Mouse (Mus musculus): ENCODE measurements at regions not wholly inside any gene's neighbourhood (a gene's known extent, or its start where the extent isn't known, plus 50 kb on each side); places are given as distances from the start of the nearest gene placed in this dataset.

DNA sequence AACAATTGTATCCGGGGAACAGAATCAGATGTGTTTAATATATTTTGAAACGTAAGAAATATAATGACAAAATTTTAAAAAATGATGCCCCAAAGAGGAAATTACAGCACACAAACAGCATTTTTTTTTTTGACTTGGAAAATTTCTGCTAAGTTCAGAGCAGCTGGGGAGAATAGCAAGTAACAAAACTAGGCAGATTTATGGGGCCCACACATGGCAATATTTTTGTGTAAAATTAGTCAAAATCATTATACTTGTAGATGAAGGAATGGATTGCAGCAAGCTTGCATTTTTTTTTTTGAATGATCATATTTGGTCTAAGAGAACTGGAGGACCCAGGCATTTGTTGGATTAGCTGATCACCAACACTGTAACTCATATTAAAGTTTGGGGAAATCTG is 189.4 kb downstream of the Map2k6 start:
- DNase-seq (ENCODE audit: low spot score in 2 of 2) = no peak

DNA sequence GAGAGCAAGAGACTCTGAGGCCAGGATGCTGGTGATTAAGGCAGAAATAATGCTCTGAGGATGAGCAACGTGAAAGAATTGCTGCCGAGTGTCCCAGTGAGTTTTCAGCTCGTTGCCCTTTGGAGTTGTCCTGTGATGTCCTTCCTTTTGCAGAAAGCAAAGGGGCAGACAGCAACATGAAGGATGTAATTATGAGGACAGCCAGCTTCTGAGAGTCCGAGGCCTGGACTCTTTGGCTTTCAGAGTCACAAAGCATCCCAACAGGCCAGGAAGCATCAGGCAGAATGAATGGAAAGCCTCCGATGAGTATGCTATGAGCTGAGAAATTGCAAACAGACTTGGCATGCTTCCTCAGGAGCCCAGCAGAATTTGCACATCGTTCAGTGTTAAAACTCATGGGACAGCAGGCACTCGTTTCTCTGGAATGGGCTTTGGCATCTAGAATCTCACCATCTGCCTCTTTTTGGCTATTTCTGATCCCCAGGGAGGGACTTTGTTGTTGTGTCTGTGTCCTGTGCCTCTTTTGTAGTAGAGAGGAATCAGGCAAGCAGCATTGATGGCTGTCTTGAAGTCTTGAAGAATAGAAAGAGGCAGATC is 196.4 kb downstream of the Map2k6 start:
- no peak for DNase-seq (ENCODE audit: low spot score in 2 of 2)

DNA sequence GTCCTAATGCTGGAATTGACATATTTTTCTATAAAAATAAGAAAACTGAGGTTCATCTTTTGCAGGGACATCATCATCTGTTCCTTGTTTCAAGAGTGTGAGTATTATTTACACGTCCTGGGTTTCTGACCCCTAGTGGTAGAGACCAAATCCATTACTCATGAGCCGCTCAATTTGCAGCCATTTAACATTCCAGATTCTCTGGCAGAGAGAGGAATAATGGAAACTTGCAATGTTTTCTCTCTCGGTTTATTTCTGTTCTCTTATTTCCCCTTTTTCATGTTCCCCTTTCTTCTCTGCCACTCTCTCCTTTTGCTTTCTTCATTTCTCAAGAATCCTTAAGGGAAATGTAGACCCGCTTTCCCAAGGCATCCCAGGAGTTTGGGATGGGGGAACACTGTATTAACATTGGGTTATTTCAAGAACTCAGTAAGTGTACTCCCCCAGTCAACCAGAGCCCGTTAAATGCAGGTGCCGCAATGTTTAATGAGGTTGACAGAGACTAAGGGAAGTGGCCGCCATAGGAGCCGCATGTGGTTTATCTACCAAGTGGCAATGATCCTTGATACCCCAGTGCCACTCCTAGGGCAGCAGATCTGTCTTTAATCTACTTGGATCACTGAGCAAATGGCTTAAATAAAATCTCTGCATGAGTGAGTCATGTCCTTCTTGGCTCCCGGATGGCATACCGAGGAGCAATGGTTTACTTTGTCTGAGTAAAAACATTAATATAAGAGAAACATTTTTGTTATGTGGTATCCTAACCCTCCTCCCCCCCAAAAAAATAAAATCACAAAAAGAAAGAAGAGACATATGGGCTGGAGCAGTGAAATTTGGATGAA is 206.3 kb downstream of the Map2k6 start:
- no peak for DNase-seq (ENCODE audit: low spot score in 2 of 2)

DNA sequence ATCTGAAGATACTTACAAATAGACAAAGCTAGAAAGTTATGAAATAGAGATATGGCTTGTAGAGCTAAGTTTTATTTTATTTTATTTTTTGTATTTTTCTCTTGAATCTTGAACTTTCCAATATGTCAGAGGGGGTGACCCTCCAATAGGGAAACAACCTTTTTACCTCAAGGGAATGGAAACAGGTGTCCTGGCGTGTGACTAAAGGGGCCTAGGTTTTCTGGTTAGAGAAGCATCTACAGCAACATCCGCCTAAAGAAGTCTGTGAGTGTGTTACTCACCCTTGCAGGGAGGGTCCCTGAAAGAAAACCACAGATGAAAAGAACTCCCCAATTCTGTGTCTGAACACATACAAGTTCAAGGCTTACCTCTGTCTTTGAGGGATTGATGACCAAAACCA is 210.4 kb downstream of the Map2k6 start:
- no peak for DNase-seq (ENCODE audit: low spot score in 2 of 2)

DNA sequence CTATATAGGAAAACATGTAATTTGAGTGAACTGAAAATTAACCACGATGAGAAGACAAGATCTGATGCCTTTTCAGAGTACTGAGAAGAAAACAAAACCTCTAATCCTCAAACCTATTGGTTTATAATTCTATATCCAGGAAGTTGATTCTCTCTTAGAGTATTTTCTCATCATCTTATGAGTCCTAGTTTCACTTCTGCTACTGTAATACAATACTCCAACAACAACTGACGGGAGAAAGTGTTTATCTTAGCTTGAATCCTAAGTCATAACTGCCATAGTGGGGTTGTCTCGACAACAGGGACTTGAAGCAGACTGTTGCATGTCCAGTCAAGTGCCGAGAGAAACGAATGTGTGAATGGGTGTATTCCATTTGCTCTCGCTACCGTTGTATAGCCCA is 211.9 kb downstream of the Map2k6 start:
- no peak for DNase-seq (ENCODE audit: low spot score in 2 of 2)

DNA sequence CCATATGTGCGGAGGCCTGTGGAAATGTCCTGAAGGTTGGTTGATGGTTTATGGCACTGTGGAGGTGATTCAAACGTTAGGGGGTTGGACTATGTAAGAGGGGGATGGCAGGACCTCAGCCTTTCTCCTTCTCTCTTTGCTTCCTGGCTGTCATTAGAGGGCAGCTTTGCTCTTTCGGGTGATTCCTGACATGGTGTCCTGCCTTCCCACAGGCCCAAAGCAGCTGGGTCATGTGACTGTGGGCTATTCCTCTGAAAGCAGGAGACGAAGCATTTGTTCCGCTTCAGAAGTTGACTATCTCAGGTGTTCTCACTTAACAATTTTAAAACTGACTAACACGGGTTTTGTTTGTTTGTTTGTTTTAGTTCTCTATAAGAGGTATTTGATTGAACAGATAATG is 233.1 kb downstream of the Map2k6 start:
- DNase-seq (ENCODE audit: low spot score in 2 of 2) = no peak

DNA sequence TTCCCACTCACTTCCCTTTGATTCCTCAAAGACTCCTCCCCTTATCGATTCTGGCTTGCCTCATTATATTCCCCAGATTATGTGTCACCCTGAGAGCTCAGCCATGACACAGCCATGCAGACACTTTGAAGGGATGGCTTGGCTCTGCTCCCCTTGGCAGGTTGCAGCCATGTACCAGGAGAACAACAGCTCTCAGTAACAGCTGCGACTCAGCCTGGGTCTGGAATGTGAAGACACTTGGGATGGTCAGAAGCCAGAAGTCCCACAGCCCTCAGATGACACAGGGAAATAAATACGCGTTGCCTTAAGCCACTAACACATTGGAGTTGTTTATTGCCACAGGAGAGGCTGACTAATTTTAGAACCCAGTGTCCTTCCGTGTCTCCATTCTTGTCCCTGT is 234.4 kb downstream of the Map2k6 start:
- DNase-seq (ENCODE audit: low spot score in 2 of 2) = no peak

DNA sequence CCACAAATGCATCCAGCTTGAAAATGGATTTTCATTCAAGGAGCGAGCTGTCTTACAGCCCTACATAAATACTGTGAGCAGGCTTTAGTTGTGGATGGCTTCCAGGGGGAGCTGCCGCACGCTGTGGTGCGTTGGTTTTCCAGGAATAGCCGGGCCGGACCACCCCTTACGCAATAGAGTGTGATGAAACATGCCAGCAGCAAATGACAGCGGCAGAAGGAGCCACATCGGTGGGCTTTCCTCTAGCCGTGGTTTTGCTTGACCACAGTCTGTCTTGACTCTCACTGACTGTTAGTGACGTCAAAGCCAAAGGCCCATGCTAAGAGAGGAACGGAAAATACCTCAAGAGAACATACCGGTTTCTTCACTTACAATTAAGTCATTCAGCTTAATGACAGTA is 243.6 kb downstream of the Map2k6 start:
- peak in 1 of 2 experiments; percentile 16 for DNase-seq (ENCODE audit: low spot score in 2 of 2)

DNA sequence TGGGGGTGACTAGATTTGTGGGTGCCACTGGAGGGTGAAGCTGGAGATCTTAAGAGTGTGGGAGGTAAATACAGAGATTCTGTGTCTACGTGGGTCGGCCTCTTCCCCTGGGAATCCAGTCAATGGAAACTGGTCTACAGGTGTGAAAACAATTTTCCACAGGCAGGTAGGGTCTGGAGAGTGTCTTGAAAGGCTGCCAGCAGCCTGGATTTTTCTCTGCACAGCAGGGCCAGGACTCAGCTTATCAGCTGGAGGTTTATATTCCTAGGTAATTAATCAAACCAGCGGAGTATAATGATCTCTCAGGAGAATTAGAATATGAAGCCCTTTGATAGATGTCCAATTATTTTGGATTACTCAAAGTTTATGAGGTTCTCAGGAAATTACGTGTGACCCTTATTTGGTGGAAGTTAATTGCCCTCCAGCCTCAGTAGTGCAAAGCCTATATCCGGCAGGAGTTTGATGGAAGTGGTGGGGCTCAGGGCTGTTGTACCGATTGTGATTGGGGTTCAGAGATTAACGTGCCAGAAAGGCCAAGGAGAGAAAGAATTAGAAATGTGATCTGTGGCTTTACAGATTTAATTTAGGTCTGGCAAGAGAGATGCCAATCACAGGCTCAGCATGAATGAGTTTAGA is 250.8 kb downstream of the Map2k6 start:
- DNase-seq (ENCODE audit: low spot score in 2 of 2) = no peak

DNA sequence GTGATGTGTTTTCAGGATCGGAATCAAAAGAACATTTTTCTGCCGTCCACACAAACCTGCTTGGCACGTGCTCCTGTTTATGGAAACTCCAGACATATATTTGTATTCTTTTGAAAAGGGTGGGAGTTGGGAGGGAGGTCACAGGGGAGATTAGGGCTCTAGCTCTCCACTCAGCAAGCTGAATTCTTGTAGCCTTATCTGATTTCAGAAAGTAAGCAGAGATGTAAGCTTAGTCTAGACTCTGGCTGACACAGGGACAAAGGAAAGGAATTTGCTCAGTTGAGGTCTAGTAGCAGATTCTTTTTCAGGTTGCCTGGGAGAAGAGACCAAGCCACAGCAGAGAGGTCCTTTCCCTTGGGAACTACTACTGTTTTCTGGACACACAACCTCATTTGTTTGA is 253.1 kb downstream of the Map2k6 start:
- no peak for DNase-seq (ENCODE audit: low spot score in 2 of 2)

DNA sequence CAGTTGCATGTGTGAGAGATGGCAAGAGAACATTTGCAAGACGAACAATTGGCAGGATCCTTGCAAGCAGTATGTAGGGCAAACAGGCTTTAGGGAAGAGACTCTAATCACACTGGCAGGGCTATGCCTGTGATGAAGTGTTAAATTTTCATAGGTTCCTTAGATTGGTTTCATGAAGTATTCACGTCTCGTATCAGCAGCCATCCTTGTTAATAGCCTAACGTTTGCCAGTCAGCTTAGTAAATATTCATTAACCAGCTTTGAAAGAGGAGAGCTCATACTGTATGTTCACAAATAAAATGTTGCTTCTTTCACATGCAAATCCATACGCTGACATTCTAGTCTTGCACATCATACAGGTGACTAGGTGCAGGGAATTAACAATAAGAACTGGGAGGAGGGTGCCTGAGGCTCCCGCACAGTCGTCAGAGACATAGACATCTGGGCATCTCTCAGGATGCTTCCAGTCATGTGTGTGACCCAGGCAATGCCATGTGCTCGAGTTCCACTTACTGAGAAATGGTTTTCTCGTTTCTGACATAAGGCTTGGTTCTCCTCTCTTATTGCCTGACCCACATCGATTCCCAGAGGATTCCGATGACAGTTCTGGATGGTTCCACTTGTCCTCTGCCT is 257.7 kb downstream of the Map2k6 start:
- DNase-seq (ENCODE audit: low spot score in 2 of 2) = no peak

DNA sequence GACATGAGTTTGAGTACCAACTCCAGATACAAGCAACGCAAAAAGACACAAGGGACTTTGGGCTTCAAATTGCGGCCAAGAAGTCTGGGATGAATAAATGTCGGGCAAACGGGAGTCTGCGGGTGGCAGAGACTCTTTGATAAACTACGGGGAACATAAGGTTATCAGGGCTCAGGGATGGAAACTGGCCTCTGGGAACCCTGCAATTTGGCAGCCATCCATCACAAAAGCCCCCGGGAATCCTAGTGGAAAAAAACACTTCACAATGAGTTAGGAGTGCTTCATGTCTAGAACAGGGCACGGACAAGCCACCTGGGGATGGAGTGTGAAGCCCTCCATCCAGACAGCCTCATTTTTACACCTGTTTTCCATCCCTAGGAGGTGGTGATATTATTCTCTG is 258.9 kb downstream of the Map2k6 start:
- DNase-seq (ENCODE audit: low spot score in 2 of 2) = no peak

DNA sequence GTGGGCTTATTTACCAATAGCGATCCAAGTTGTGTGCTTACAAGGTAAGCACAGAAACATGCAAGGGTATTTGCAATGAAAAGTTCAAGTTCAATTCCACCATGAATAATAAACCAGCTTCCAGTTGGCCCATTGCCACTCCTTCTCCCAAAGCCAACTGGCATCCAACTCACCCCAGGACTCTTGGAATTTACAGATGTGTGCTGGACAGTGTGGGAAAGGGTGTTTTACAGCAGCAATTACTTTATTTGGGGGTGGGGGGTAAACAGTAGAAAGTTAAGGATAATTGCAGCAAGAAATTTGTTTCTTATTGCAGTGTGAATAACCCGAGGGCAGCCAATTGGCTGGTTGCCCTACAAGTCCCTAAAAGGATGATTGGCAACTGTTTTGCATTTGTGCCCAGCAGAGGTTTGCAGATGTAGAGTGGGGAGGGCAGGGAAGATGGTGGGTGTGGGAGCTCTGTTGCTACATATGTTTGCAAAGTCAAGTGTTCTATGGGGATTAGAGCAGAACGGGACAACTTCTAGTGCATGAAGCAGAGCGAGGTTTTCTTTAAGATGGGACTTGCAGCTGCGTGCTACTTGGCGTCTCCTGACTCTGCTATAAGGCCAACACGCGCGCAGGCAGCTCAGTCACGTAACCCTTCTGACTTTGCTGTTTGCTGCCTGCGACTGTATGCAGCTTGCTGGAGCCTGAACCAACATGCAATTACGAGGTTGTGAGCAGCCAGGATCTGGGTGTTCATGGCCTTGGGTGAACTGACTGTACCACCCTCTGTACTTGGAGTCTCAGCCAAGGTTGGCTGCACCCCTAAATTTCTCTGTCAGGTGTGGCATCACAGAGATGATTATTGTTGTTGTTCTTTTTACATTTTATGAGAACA is 271.9 kb downstream of the Map2k6 start:
- DNase-seq (ENCODE audit: low spot score in 2 of 2) = no peak

DNA sequence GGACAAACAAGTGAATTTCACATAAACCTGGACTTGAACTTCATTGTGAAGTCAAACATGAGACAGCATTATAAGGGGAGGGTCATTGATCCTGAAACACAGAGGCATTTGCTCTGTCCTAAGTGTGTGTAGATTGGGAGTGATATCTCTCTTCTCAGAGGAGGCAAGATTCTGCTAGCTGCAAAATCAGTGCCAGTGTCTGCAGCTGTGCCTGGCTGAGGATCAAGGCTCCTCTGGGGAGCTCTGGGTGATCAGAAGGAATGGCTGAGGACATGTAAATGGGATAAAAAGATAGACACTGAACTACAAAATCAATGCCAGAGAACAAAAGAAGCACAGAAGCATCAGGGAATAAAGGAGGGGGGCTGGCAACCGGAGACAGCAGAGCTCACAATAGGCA is 274.0 kb downstream of the Map2k6 start:
- no peak for DNase-seq (ENCODE audit: low spot score in 2 of 2)

DNA sequence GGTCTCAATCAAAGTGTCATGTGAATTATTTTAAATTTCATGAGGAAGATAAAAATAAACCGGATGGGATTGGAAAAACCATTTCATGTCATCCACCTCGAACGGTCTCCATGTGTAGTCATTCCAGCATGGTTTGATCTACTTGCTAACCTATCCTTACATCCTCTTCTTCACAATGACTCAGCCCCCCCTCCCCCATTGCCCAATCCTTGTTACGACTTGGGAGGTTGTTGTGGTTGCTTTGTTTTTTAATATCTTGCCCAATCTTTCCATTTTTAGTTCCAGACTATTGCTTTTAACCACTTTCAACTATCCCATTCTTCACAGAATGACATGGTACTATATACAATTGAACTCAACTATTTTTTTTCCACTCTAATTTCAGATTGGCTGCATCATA is 275.0 kb upstream of the Kcnj16 start:
- DNase-seq (ENCODE audit: low spot score in 2 of 2) = no peak

DNA sequence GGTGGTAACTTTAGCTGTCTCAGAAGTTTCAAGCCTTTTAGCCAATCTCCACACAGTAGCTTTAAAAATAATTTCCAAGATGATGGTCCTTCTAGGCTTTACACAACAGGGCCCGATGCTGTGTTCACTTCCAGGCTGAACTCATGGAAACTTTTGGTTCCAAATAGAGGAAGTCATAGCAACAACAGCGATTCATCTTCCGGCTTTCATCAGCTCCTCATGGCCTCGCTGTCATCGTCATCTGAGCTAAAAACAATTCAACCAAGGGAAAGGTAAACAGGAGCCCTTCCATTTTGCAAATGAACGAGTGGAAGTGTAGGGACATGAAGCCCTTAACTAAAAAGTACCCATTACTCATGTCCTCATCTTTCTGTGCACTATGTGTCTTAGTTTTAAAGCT is 270.8 kb upstream of the Kcnj16 start:
- no peak for DNase-seq (ENCODE audit: low spot score in 2 of 2)

DNA sequence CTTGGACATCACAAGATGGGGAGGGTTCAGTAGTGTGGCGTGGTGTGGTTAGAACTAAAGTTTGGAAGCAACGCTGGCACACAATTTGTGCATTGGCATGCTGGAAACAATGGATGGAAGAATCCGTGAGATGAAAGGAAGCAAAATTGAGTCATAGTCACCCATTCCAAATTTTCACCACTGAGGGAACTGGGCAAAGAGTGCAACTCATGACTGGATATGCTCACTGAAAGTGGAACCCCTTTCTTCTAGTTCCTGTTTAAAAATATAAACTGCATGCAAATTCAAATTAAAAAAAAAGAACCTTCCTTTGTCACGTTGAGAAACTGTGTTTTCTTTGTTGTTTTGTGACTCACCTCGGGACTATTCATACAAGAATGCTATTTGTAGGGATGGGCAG is 269.5 kb upstream of the Kcnj16 start:
- DNase-seq (ENCODE audit: low spot score in 2 of 2) = no peak

DNA sequence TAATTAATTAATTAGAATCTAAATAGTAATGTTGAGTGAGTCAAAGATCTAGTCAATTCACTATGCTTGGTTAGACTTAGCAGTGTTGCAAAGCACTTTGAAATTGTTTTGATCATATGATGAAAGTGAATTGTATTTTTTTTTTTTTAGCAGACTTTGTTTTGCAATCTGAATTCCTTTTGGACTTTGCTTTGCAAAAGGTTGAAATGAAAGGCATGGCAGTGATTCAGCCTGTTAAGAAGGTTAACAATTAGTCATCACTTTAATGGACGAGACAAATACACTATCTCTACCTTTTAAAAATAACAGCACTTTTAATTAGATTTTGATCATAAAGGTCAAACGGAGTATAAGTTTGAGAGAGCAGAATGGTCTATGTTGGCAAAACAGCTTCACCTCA is 266.9 kb upstream of the Kcnj16 start:
- DNase-seq (ENCODE audit: low spot score in 2 of 2) = no peak

DNA sequence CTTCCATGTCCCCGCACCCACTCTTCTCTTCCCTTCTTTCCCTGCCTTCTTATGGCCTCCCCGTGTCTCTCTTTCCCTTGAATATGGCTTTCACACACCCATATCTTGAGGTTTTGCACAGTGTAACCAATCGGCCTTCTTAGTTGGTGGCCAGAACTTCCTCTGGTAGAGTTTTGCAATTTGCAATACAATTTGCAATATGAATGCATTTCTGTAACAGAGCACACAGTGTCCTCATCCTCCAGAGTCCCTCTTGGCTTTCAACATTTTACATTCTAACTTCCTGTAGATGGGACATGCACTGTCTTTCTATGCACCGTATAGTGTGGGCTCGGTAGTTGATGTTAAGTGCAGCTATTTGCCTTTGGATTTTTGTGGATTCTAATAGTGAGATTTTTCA is 265.7 kb upstream of the Kcnj16 start:
- no peak for DNase-seq (ENCODE audit: low spot score in 2 of 2)

DNA sequence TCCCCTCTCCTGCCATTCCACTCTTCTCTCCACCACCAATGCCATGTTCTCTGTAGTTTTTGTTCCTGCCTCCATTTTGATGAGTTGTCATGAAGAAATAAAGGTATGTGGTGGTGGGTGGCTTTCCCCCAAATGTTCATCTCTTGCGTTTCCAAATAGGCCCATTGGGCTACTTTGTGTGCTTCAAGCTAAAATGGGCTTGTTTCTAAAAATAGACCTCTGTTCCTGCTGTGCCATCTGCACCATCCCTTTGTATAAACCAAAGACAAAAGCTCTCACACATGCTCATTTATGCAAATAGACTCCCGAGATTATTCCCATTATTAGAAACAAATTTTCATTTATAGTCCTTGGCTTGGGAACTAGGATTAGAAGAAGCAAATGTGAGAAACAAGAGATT is 264.3 kb upstream of the Kcnj16 start:
- no peak for DNase-seq (ENCODE audit: low spot score in 2 of 2)

DNA sequence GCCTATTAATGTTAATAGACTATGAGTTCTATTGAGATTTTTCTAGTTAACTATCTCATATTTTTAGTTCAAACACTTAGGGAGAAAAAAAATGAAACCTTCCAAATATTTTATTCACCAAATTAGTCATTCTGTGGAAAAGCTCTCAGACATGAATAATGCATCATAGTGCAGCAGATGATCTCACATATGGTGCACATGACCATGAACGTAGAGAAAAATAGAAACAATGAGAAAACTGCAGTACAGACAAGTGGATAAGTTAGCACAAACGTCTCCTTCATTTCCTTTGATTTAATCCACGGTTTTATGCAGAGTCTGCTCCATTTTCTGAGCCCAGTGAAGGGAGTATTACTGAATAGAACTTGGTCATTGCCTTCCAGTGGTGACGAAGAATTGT is 260.5 kb upstream of the Kcnj16 start:
- no peak for DNase-seq (ENCODE audit: low spot score in 2 of 2)

DNA sequence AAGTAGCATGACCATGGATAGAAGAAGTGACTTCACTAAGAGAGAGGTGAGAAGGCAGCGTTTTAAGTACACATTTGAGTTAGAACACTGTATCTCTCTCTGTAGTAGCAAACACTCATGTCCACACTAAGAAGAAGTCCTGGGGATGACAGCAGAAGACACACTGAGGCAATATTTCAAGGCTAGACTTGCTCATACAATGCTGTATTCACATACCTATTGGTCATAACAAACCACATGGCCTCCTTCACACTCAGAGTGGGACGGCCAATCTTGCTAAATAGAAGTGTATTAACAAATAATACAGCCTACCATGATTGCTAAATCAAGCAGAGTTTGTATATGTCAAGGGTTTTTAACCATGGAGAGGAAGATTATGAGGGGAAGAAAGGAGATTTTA is 252.5 kb upstream of the Kcnj16 start:
- no peak for DNase-seq (ENCODE audit: low spot score in 2 of 2)

All from natural killer cell, adult 2 months (primary cell).